Mouse (Mus musculus): ENCODE measurements at regions not wholly inside any gene's neighbourhood (a gene's known extent, or its start where the extent isn't known, plus 50 kb on each side); places are given as distances from the start of the nearest gene placed in this dataset.

GRCm38 (mm10) chr11:18008140-18008539 lies 54.5 kb upstream of the Etaa1 start:
- WGBS: 90% methylated on average over 6 of the region's 6 CpGs
- Histone ChIP-seq H3K9ac (no peak overlapping the region), H3K4me1 (peaks cover 4% of the 10 kb centered on the region), H3K4me2 (replicated peaks) (no peak overlapping the region), H3K27me3 (no peaks in the 10 kb centered on the region), H3K36me3 (no peaks in the 10 kb centered on the region), H3K27ac (no peak overlapping the region), H3K9me3 (replicated peaks) (no peaks in the 10 kb centered on the region), H3K4me3 (no peak overlapping the region)
- no peak for ATAC-seq (ENCODE audit: low FRiP score)
